Mouse (Mus musculus): ENCODE results near the gene Dact2.

- no peak for TF ChIP-seq TAL1 (IDR thresholded peaks at IDR 0.05; ENCODE audit: low read length)
- TF ChIP-seq GATA1 (IDR thresholded peaks at IDR 0.05; ENCODE audit: low read length), result no peak
Measured at GRCm38 (mm10) chr17:14252456-14252855, 48.4 kb upstream of the Dact2 start.
